Mouse (Mus musculus) MEL (cell line): ENCODE results near the gene Rpl7a. TPM values are rescaled to one million over a fixed set of nuclear protein-coding genes. Genes with fewer than 3 reads are reported as not detected.
"Not testable (repeated sequence)": the region's sequence is repeated elsewhere in the genome, so short reads cannot be mapped to it uniquely, and the experiment has no call there.

Source experiments
- DNase-seq: peaks from one replicate; pipeline ENCODE4 v3.0.0; 2011; ENCODE audit warnings: low read depth, low spot score
- H3K27ac ChIP-seq: 2 replicates; pipeline ENCODE4 v1.5.1; 2012; ENCODE audit warnings: low read depth, mild to moderate bottlenecking, control low read depth, low read length, moderate library complexity; ENCODE audit not compliant: control insufficient read depth
- H3K27me3 ChIP-seq, 2 experiments: fragments of 150-350 bp in 1 of 2; sonication (generic) in 1 of 2; 2 replicates each; pipeline ENCODE4 v1.6.1; 2012; ENCODE audit warnings: low read length in 2 of 2, mild to moderate bottlenecking in 2 of 2, improper control_type of control experiment in 1 of 2, moderate library complexity in 1 of 2; ENCODE audit not compliant: insufficient read depth in 2 of 2, control insufficient read depth in 1 of 2
- H3K36me3 ChIP-seq, 2 experiments: 2 replicates each; pipeline ENCODE4 v1.6.1; 2012 to 2014; ENCODE audit warnings: low read length in 2 of 2, improper control_type of control experiment in 1 of 2, inconsistent platforms in 1 of 2, mild to moderate bottlenecking in 1 of 2; ENCODE audit not compliant: insufficient read depth in 2 of 2, control insufficient read depth in 1 of 2
- H3K4me1 ChIP-seq, 2 experiments: fragments of 150-350 bp in 1 of 2; sonication (generic) in 1 of 2; 2 replicates each; pipeline ENCODE4 v1.6.1; 2012; ENCODE audit warnings: low read length in 2 of 2, improper control_type of control experiment in 1 of 2, mild to moderate bottlenecking in 1 of 2; ENCODE audit not compliant: insufficient read depth in 2 of 2, control insufficient read depth in 1 of 2
- H3K4me3 ChIP-seq, 2 experiments: fragments of 150-350 bp in 1 of 2; sonication (generic) in 1 of 2; 2 replicates each; pipeline ENCODE4 v1.5.1; 2012; ENCODE audit warnings: low read depth in 2 of 2, low read length in 2 of 2, mild to moderate bottlenecking in 2 of 2, moderate library complexity in 2 of 2, control low read depth in 1 of 2, improper control_type of control experiment in 1 of 2; ENCODE audit not compliant: control insufficient read depth in 1 of 2, insufficient read depth in 1 of 2
- H3K79me2 ChIP-seq: 2 replicates; pipeline ENCODE4 v1.6.1; 2012; ENCODE audit warnings: mild to moderate bottlenecking, low read length, moderate library complexity; ENCODE audit not compliant: control insufficient read depth, poor library complexity, insufficient read depth
- H3K9ac ChIP-seq: 2 replicates; pipeline ENCODE4 v1.6.1; 2012; ENCODE audit warnings: low read depth, mild to moderate bottlenecking, control low read depth, low read length, moderate library complexity; ENCODE audit not compliant: control insufficient read depth, poor library complexity, severe bottlenecking
- H3K9me3 ChIP-seq: fragments of 150-350 bp; sonication (generic); replicated peaks from 2 replicates; pipeline ENCODE4 v1.6.1; 2012; ENCODE audit warnings: mild to moderate bottlenecking, low read length, improper control_type of control experiment, moderate library complexity; ENCODE audit not compliant: insufficient read depth
- CHD1 ChIP-seq: IDR thresholded peaks from 2 replicates; pipeline ENCODE4 v1.6.1; 2012; ENCODE audit warnings: low read depth, mild to moderate bottlenecking, inconsistent platforms, low read length, improper control_type of control experiment
- CHD2 ChIP-seq: IDR thresholded peaks from 2 replicates; pipeline ENCODE4 v1.6.1; 2011; ENCODE audit warnings: low read length, improper control_type of control experiment
- E2F4 ChIP-seq: IDR thresholded peaks from 2 replicates; pipeline ENCODE4 v1.6.1; 2011; ENCODE audit warnings: low read depth, low read length, improper control_type of control experiment, borderline replicate concordance
- ELF1 ChIP-seq: IDR thresholded peaks from 2 replicates; pipeline ENCODE4 v1.6.1; 2014; ENCODE audit warnings: low read depth, mild to moderate bottlenecking, inconsistent platforms, low read length, improper control_type of control experiment, moderate library complexity
- EP300 ChIP-seq, 2 experiments: IDR thresholded peaks; 2 replicates each; pipeline ENCODE4 v1.6.1; 2011; ENCODE audit warnings: improper control_type of control experiment in 2 of 2, low read length in 2 of 2, low read depth in 1 of 2, mild to moderate bottlenecking in 1 of 2
- ETS1 ChIP-seq: IDR thresholded peaks from 2 replicates; pipeline ENCODE4 v1.6.1; 2012; ENCODE audit warnings: low read depth, mild to moderate bottlenecking, inconsistent platforms, low read length, improper control_type of control experiment, moderate library complexity
- JUND ChIP-seq: IDR thresholded peaks from 2 replicates; pipeline ENCODE4 v1.6.1; 2011; ENCODE audit warnings: low read depth, mild to moderate bottlenecking, improper control_type of control experiment, low read length
- KAT2A ChIP-seq: conservative IDR thresholded peaks from 2 replicates; pipeline ENCODE4 v1.6.1; 2012; ENCODE audit warnings: low read depth, low read length, improper control_type of control experiment, inconsistent platforms
- MAX ChIP-seq: IDR thresholded peaks from 2 replicates; pipeline ENCODE4 v1.6.1; 2011; ENCODE audit warnings: low read length, improper control_type of control experiment
- MAZ ChIP-seq: IDR thresholded peaks from 2 replicates; pipeline ENCODE4 v1.6.1; 2012; ENCODE audit warnings: low read depth, mild to moderate bottlenecking, inconsistent platforms, low read length, improper control_type of control experiment
- MEF2A ChIP-seq: IDR thresholded peaks from 2 replicates; pipeline ENCODE4 v1.6.1; 2014; ENCODE audit warnings: low read depth, mild to moderate bottlenecking, inconsistent platforms, low read length, improper control_type of control experiment; ENCODE audit not compliant: poor library complexity, insufficient replicate concordance, severe bottlenecking; ENCODE audit errors: extremely low read depth
- MXI1 ChIP-seq: IDR thresholded peaks from 2 replicates; pipeline ENCODE4 v1.6.1; 2011; ENCODE audit warnings: mild to moderate bottlenecking, low read depth, low read length, improper control_type of control experiment
- NELFE ChIP-seq: IDR thresholded peaks from 2 replicates; pipeline ENCODE4 v1.6.1; 2011; ENCODE audit warnings: low read depth, low read length, improper control_type of control experiment
- NRF1 ChIP-seq: IDR thresholded peaks from 2 replicates; pipeline ENCODE4 v1.6.1; 2014; ENCODE audit warnings: low read depth, mild to moderate bottlenecking, inconsistent platforms, low read length, improper control_type of control experiment, moderate library complexity; ENCODE audit not compliant: poor library complexity, insufficient read depth, severe bottlenecking
- RAD21 ChIP-seq: IDR thresholded peaks from 2 replicates; pipeline ENCODE4 v1.6.1; 2011; ENCODE audit warnings: mild to moderate bottlenecking, low read depth, low read length, improper control_type of control experiment
- SMC3 ChIP-seq: IDR thresholded peaks from 2 replicates; pipeline ENCODE4 v1.6.1; 2011; ENCODE audit warnings: low read depth, low read length, improper control_type of control experiment
- TCF12 ChIP-seq: IDR thresholded peaks from 2 replicates; pipeline ENCODE4 v1.6.1; 2014; ENCODE audit warnings: low read depth, mild to moderate bottlenecking, inconsistent platforms, low read length, improper control_type of control experiment, moderate library complexity
- USF2 ChIP-seq, 2 experiments: IDR thresholded peaks; 2 replicates each; pipeline ENCODE4 v1.6.1; 2011 to 2012; ENCODE audit warnings: improper control_type of control experiment in 2 of 2, low read length in 2 of 2, borderline replicate concordance in 1 of 2, inconsistent platforms in 1 of 2, low read depth in 1 of 2, mild to moderate bottlenecking in 1 of 2; ENCODE audit not compliant: insufficient read depth in 1 of 2
- ZNF384 ChIP-seq: IDR thresholded peaks from 2 replicates; pipeline ENCODE4 v1.6.1; 2012; ENCODE audit warnings: low read depth, mild to moderate bottlenecking, inconsistent platforms, low read length, improper control_type of control experiment
- polyA plus RNA-seq, 2 experiments: library from polyadenylated mRNA; stranded (reverse) in 1 of 2; unstranded in 1 of 2; fragments of >175 nt in 1 of 2; fragments of >200 nt in 1 of 2; gene quantifications; 2 replicates each; pipeline versions ENCODE4 v1.2.1 to v1.2.4; 2012; ENCODE audit warnings: low replicate concordance in 2 of 2, low read depth in 1 of 2; ENCODE audit not compliant: insufficient read length in 2 of 2, insufficient read depth in 1 of 2, missing spikeins in 1 of 2
- total RNA-seq: library from RNA; depleted of rRNA; stranded (reverse); fragments of 300-350 nt; gene quantifications from 2 replicates; pipeline ENCODE4 v1.2.3, GENCODE M21; 2012

Gene Rpl7a
- total and polyA plus RNA-seq, 3 experiments: 1,526 to 3,335 TPM; not detected in 1

DNA sequence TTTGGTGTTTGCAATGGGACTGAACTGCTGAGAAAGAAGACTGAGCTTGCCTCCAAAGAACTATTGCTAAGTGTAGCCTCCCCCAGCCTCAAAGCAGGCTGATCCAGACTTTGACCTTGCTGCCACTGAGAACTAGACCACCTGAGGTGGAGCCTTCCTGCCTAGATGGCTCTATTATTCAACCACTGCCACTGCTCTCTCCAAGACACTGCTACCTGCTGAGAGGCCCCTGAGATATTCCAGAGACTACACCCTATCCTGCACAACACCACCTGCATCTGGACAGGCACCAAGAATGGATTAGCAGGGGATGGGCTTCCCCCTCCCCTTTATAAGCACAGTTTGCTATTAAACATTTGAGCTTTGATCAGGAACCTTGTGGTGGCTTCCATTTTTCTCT is 32.0 kb upstream of the Rpl7a start:
- H3K27me3 ChIP-seq: no peaks in the 10 kb centered on the region
- TF ChIP-seq KAT2A (no peak), MAX (no peak), MAZ (no peak), CHD1 (no peak), USF2 (IDR thresholded peaks at IDR 0.05; ENCODE audit: borderline replicate concordance in 1 of 2, insufficient read depth in 1 of 2, low read depth in 1 of 2, low read length in 2 of 2) (no peak), JUND (no peak), MXI1 (no peak), NRF1 (no peak), ZNF384 (no peak), CHD2 (no peak), EP300 (IDR thresholded peaks at IDR 0.05; ENCODE audit: low read depth in 1 of 2, low read length in 2 of 2) (no peak), MEF2A (no peak), E2F4 (no peak), ETS1 (no peak), NELFE (no peak), SMC3 (no peak), ELF1 (no peak), RAD21 (no peak), TCF12 (no peak)

DNA sequence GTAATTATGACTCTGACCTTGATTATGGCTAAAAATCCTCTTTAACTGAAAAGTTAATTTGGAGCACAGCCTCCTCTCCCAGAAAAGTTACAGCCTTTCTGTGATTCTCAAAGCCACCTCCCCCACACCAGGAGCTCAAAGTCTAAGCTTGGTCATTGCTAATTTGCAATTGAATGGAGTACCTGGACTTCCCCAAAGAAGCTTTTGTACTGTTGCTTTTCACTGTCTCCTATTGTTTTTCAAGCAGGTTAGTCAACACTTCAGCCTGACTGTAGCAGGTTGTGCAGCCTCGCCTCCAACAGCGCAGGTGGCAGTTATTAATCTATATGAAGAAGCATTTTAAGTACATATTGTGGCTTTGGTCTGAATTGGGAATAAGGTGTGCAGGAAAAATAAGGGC is 25.0 kb upstream of the Rpl7a start:
- H3K9ac ChIP-seq, H3K9me3 ChIP-seq, H3K79me2 ChIP-seq, DNase-seq, H3K4me3 ChIP-seq, H3K27me3 ChIP-seq, H3K36me3 ChIP-seq, H3K4me1 ChIP-seq, H3K27ac ChIP-seq: not testable (repeated sequence)

More for the DNA sequence above, 32.0 kb upstream of the Rpl7a start:
- DNase-seq: no peak
- no peaks in the 10 kb centered on the region for H3K9me3 ChIP-seq
- no peak overlapping the region for H3K9ac ChIP-seq
- H3K4me3 ChIP-seq: no peak overlapping the region
- no peaks in the 10 kb centered on the region for H3K4me1 ChIP-seq
- H3K27ac ChIP-seq: no peak overlapping the region
- H3K79me2 ChIP-seq: no peaks in the 10 kb centered on the region
- H3K36me3 ChIP-seq: no peaks in the 10 kb centered on the region

DNA sequence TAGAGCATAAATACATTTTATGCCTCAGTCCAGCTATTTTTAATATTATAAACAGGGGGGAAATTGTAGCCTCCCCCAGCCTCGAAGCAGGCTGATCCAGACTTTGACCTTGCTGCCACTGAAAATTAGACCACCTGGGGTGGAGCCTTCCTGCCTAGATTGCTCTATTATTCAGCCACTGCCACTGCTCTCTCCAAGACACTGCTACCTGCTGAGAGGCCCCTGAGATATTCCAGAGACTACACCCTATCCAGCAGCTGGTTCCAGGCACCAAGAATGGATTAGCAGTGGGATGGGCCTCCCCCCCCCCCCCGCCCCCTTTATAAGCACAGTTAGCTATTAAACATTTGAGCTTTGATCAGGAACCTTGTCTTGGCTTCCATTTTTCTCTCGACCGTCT is 24.4 kb upstream of the Rpl7a start:
- not testable (repeated sequence) for H3K9ac ChIP-seq, H3K27ac ChIP-seq, DNase-seq

More for the DNA sequence above, 24.4 kb upstream of the Rpl7a start:
- not testable (repeated sequence) for H3K36me3 ChIP-seq, H3K79me2 ChIP-seq, H3K4me3 ChIP-seq, H3K27me3 ChIP-seq, H3K9me3 ChIP-seq, H3K4me1 ChIP-seq
